Mouse (Mus musculus): ENCODE measurements around the gene Mfsd11. TPM values are rescaled to one million over a fixed set of nuclear protein-coding genes. Genes with fewer than 3 reads are reported as not detected.

Mfsd11 gene
- polyA plus RNA-seq, 1 experiment from 2014 or later, result 31.9 TPM

DNA sequence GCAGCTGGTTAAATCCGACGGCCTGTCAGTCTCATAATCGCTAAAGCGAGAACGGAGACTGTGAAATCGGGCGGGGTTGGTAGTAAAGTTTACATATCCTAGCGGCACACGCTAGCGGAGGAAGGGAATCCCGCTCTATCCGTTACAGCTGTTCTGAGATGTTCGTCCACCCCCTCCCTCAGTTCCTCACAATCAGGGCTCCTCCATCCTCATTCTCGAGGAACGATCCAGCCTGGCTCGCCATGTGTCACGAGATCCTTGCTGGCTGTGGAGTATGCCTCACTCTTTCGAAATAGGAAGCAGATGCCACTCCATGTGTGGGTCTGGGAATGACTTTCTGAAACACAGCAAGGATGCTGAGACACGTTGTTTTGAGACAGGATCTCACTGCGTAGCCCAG is 21.7 kb downstream of the Mfsd11 start:
- Histone ChIP-seq H3K9me3 (ENCODE audit: control insufficient read depth, low read length) (no peaks in the 10 kb centered on the region), H3K9ac (ENCODE audit: low read length) (no peak overlapping the region), H3K4me3 (ENCODE audit: control insufficient read depth in 1 of 2, insufficient read depth in 1 of 2, low read depth in 1 of 2, low read length in 2 of 2) (no peak overlapping the region), H3K4me2 (ENCODE audit: low read length) (no peak overlapping the region), H3K27ac (replicated peaks in 1 of 2; ENCODE audit: control insufficient read depth in 1 of 2, insufficient read depth in 1 of 2, low read depth in 2 of 2, low read length in 2 of 2) (no peak overlapping the region), H3K27me3 (ENCODE audit: control insufficient read depth, insufficient read depth, low read length) (no peaks in the 10 kb centered on the region), H3K36me3 (ENCODE audit: control insufficient read depth, insufficient read depth, low read length) (peaks cover 55% of the 10 kb centered on the region), H3K4me1 (ENCODE audit: control insufficient read depth in 2 of 2, insufficient read depth in 2 of 2, low read length in 2 of 2) (peaks cover 0 to 2% of the 10 kb centered on the region in 2 experiments; a peak in 1 of 4 replicates)
- WGBS, result 93% methylated on average over 20 of the region's 20 CpGs
- no peak for ATAC-seq (ENCODE audit: insufficient number of reproducible peaks, insufficient read depth, low FRiP score, low read depth)

DNA sequence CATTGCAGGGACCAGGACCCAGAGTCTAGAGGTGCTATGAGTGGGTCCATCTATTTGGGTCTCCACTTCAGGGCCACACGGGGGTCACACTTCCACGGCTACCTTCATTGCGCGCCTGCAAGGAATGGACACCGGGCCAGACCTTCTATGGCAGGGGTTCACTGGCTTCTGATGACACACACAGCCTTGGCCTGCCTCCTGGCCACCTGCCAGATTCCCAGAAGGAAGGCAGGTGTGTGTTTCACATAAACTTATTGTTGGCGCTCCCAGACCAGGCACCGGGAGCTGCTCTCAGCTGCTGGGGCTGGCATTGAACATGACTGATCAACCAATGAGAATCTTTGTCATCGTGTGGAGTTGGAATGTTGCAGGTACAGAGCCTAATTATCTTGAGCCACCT is 26.2 kb downstream of the Mfsd11 start:
- Histone ChIP-seq H3K4me2 (ENCODE audit: low read length) (no peak overlapping the region), H3K27me3 (ENCODE audit: control insufficient read depth, insufficient read depth, low read length) (no peaks in the 10 kb centered on the region), H3K27ac (replicated peaks in 1 of 2; ENCODE audit: control insufficient read depth in 1 of 2, insufficient read depth in 1 of 2, low read depth in 2 of 2, low read length in 2 of 2) (no peak overlapping the region), H3K4me1 (ENCODE audit: control insufficient read depth in 2 of 2, insufficient read depth in 2 of 2, low read length in 2 of 2) (no peaks in the 10 kb centered on the region), H3K36me3 (ENCODE audit: control insufficient read depth, insufficient read depth, low read length) (peaks cover 18% of the 10 kb centered on the region), H3K4me3 (ENCODE audit: control insufficient read depth in 1 of 2, insufficient read depth in 1 of 2, low read depth in 1 of 2, low read length in 2 of 2) (no peak overlapping the region), H3K9ac (ENCODE audit: low read length) (no peak overlapping the region), H3K9me3 (ENCODE audit: control insufficient read depth, low read length) (no peaks in the 10 kb centered on the region)
- 87% methylated on average over 8 of the region's 8 CpGs for WGBS
- ATAC-seq (ENCODE audit: insufficient number of reproducible peaks, insufficient read depth, low FRiP score, low read depth), result no peak

DNA sequence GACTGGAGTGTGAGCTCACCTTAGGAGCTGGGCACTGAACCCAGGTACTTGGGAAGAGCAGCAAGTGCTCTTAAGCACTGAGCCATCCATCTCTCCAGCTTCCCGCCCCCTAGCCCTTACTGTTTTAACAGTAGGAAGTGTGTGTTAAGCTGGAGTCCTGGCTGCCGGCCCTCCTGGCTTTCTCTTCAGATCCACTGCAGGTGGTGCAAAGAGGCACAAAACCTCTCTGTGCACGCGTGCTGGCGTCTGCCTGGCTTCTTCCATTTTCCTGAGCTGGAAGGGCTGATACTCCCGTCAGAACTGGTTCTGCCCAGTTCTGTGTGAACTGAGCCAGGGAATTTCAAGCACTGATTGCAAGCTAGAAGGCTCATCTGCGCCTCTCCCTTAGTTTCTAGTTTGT is 28.6 kb downstream of the Mfsd11 start:
- ATAC-seq (ENCODE audit: insufficient number of reproducible peaks, insufficient read depth, low FRiP score, low read depth), result no peak
- Histone ChIP-seq H3K27me3 (ENCODE audit: control insufficient read depth, insufficient read depth, low read length) (no peaks in the 10 kb centered on the region), H3K36me3 (ENCODE audit: control insufficient read depth, insufficient read depth, low read length) (no peaks in the 10 kb centered on the region), H3K4me1 (ENCODE audit: control insufficient read depth in 2 of 2, insufficient read depth in 2 of 2, low read length in 2 of 2) (peaks cover 0 to 5% of the 10 kb centered on the region in 2 experiments; a peak in 2 of 4 replicates), H3K27ac (replicated peaks in 1 of 2; ENCODE audit: control insufficient read depth in 1 of 2, insufficient read depth in 1 of 2, low read depth in 2 of 2, low read length in 2 of 2) (no peak overlapping the region), H3K4me2 (ENCODE audit: low read length) (no peak overlapping the region), H3K9ac (ENCODE audit: low read length) (no peak overlapping the region), H3K9me3 (ENCODE audit: control insufficient read depth, low read length) (no peaks in the 10 kb centered on the region), H3K4me3 (ENCODE audit: control insufficient read depth in 1 of 2, insufficient read depth in 1 of 2, low read depth in 1 of 2, low read length in 2 of 2) (no peak overlapping the region)
- WGBS, result 76% methylated on average over 7 of the region's 7 CpGs

DNA sequence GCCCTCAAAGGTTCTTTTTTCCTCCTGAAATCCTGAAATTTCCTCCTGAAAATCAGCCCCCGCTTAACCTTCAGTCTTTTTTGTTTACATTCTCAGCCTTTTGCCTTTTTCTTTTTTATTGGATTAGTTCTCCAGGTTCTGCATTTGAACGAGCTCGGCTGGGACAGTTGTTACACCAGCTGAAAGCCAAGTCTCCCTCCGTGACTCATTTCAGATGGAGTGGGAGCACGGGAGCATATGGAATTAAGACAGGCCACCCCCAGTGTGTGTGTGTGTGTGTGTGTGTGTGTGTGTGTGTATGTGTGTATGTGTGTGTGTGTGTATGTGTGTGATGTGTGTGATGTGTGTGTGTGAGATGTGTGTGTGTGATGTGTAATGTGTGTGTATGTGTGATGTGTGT is 29.2 kb downstream of the Mfsd11 start:
- no peak overlapping the region for H3K9ac ChIP-seq (ENCODE audit: low read length)
- H3K4me3 ChIP-seq (ENCODE audit: control insufficient read depth in 1 of 2, insufficient read depth in 1 of 2, low read depth in 1 of 2, low read length in 2 of 2), result no peak overlapping the region
- H3K4me1 ChIP-seq (ENCODE audit: control insufficient read depth in 2 of 2, insufficient read depth in 2 of 2, low read length in 2 of 2), result peaks cover 0 to 5% of the 10 kb centered on the region in 2 experiments; a peak in 2 of 4 replicates
- H3K27ac ChIP-seq (replicated peaks in 1 of 2; ENCODE audit: control insufficient read depth in 1 of 2, insufficient read depth in 1 of 2, low read depth in 2 of 2, low read length in 2 of 2), result no peak overlapping the region
- H3K36me3 ChIP-seq (ENCODE audit: control insufficient read depth, insufficient read depth, low read length), result no peaks in the 10 kb centered on the region
- H3K4me2 ChIP-seq (ENCODE audit: low read length), result no peak overlapping the region
- H3K27me3 ChIP-seq (ENCODE audit: control insufficient read depth, insufficient read depth, low read length), result peaks cover under 1% of the 10 kb centered on the region; the same call in 1 of the 2 replicates
- no peak for ATAC-seq (ENCODE audit: insufficient number of reproducible peaks, insufficient read depth, low FRiP score, low read depth)
- no peaks in the 10 kb centered on the region for H3K9me3 ChIP-seq (ENCODE audit: control insufficient read depth, low read length)
- 80% methylated on average over 5 of the region's 5 CpGs for WGBS

DNA sequence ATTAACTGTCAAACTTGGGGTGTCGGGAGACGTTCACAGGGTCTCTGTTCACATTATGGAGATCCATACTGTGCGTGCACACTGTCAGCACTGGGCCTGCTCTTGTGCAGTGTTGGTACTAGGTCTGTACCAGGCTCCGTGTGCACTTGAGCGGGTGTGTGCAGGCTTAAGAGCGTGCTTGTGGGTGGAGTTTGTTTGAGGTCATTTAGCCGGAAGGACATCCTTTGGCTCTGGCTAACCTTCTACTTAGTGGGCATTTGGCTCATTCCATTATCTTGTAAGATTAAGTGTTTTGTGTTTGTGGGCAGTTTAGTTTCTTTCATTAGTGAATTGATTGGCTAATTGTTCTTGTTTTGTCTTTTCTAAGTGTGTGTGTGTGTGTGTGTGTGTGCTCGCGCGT is 30.2 kb downstream of the Mfsd11 start:
- no peak overlapping the region for H3K4me3 ChIP-seq (ENCODE audit: control insufficient read depth in 1 of 2, insufficient read depth in 1 of 2, low read depth in 1 of 2, low read length in 2 of 2)
- H3K27me3 ChIP-seq (ENCODE audit: control insufficient read depth, insufficient read depth, low read length), result peaks cover 9% of the 10 kb centered on the region; the same call in 1 of the 2 replicates
- no peak overlapping the region for H3K27ac ChIP-seq (replicated peaks in 1 of 2; ENCODE audit: control insufficient read depth in 1 of 2, insufficient read depth in 1 of 2, low read depth in 2 of 2, low read length in 2 of 2)
- no peak overlapping the region for H3K9ac ChIP-seq (ENCODE audit: low read length)
- ATAC-seq (ENCODE audit: insufficient number of reproducible peaks, insufficient read depth, low FRiP score, low read depth), result no peak
- H3K9me3 ChIP-seq (ENCODE audit: control insufficient read depth, low read length), result no peaks in the 10 kb centered on the region
- WGBS, result 78% methylated on average over 10 of the region's 10 CpGs
- H3K4me2 ChIP-seq (ENCODE audit: low read length), result no peak overlapping the region
- H3K4me1 ChIP-seq (ENCODE audit: control insufficient read depth in 2 of 2, insufficient read depth in 2 of 2, low read length in 2 of 2), result peaks cover 0 to 5% of the 10 kb centered on the region in 2 experiments; a peak in 2 of 4 replicates
- no peaks in the 10 kb centered on the region for H3K36me3 ChIP-seq (ENCODE audit: control insufficient read depth, insufficient read depth, low read length)

DNA sequence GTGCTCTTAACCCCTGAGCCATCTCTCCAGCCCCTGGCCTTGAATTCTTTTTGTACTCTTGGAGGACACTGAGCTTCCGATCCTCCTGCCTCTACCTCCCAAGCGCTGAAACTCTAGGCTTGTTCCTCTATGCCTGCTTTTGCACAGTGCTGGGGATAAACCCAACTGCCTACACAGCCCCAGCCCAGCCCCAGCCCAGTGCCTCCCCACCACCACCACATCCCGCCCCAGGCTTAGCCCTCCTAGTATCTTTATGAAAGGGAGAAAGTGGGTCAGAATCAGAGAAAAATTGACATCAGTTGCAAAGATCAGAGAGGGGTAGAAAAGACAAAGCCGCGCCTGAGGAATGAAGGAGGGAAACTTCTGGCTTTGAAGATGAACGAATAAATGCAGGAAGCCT is 31.8 kb downstream of the Mfsd11 start:
- Histone ChIP-seq H3K4me2 (ENCODE audit: low read length) (no peak overlapping the region), H3K27ac (replicated peaks in 1 of 2; ENCODE audit: control insufficient read depth in 1 of 2, insufficient read depth in 1 of 2, low read depth in 2 of 2, low read length in 2 of 2) (no peak overlapping the region), H3K36me3 (ENCODE audit: control insufficient read depth, insufficient read depth, low read length) (no peaks in the 10 kb centered on the region), H3K4me1 (ENCODE audit: control insufficient read depth in 2 of 2, insufficient read depth in 2 of 2, low read length in 2 of 2) (peaks cover 0 to 5% of the 10 kb centered on the region in 2 experiments; a peak in 2 of 4 replicates), H3K9me3 (ENCODE audit: control insufficient read depth, low read length) (no peaks in the 10 kb centered on the region), H3K27me3 (ENCODE audit: control insufficient read depth, insufficient read depth, low read length) (peaks cover 9% of the 10 kb centered on the region; the same call in 1 of the 2 replicates), H3K9ac (ENCODE audit: low read length) (no peak overlapping the region), H3K4me3 (ENCODE audit: control insufficient read depth in 1 of 2, insufficient read depth in 1 of 2, low read depth in 1 of 2, low read length in 2 of 2) (no peak overlapping the region)
- WGBS, result 78% methylated on average over 6 of the region's 6 CpGs
- no peak for ATAC-seq (ENCODE audit: insufficient number of reproducible peaks, insufficient read depth, low FRiP score, low read depth)

DNA sequence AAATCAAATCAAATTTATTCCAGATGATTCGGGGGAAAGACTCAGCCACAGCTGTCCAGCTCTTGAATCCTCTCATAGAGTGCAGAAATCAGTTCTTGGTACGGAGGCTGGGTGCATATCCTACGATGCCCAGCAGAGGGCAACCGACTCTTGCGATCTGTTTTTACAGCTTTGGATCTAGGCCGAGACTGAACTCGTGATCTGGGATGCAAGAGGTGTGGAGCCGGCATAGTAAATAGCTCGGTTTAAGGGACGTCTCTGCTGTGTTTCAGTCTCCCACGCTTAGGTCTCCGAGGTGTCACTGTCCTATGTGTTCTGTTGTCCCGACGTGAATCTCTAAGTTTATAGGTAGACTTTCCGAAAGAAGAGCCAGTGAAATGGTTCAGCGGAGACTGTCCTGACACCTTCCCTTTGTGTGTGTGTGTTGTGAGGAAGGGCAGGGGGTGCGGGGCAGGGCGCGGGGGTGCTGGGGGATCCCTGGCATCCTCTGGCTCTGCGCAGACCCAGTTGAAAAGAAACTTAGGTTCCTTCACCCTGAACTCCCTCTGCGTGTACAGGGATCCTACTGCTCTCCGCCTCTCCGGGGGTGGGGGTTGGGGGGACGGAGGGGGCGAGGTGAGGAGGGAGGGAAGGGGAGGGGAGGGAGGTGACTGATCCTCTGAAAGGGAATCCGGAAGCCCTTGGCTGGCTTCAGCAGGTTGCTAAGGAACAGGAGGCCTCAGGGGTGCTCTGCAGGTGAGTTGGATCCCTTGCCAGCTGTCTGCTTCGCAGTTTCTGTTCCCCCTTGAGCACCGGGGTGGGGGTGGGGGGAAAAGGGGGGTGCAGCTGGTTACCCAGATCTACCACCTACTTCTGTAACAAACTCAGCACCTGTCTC is 33.3 kb downstream of the Mfsd11 start:
- Histone ChIP-seq H3K36me3 (ENCODE audit: control insufficient read depth, insufficient read depth, low read length) (no peaks in the 10 kb centered on the region), H3K4me1 (ENCODE audit: control insufficient read depth in 2 of 2, insufficient read depth in 2 of 2, low read length in 2 of 2) (peaks cover 0 to 5% of the 10 kb centered on the region in 2 experiments; a peak in 2 of 4 replicates), H3K9ac (ENCODE audit: low read length) (peak overlapping the region; percentile 60), H3K4me3 (ENCODE audit: control insufficient read depth in 1 of 2, insufficient read depth in 1 of 2, low read depth in 1 of 2, low read length in 2 of 2) (peak overlapping the region; percentile 32 to 35), H3K27me3 (ENCODE audit: control insufficient read depth, insufficient read depth, low read length) (peaks cover 9% of the 10 kb centered on the region; the same call in 1 of the 2 replicates), H3K9me3 (ENCODE audit: control insufficient read depth, low read length) (no peaks in the 10 kb centered on the region), H3K4me2 (ENCODE audit: low read length) (peak overlapping the region; percentile 73), H3K27ac (replicated peaks in 1 of 2; ENCODE audit: control insufficient read depth in 1 of 2, insufficient read depth in 1 of 2, low read depth in 2 of 2, low read length in 2 of 2) (no peak overlapping the region)
- ATAC-seq (ENCODE audit: insufficient number of reproducible peaks, insufficient read depth, low FRiP score, low read depth), result 0 out of 2 replicates have a peak, but pooled peaks have one; percentile 32
- 3% methylated on average over 28 of the region's 28 CpGs for WGBS
